Mouse (Mus musculus): Measurements from ENCODE around the gene Abo.

DNA sequence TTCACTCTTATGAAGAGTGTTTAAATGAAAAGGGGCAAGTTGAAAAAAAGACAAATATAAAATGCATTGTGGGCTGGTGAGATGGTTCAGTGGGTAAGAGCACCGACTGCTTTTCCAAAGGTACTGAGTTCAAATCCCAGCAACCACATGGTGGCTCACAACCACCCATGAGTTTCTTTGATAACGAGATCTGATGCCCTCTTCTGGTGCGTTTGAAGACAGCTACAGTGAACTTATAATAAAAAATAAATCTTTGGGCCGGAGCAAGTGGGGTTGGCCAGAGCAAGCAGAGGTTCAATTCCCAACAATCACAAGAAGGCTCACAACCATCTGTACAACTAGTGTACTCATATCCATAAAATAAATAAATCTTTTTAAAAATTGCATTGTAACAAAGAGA lies 31.1 kb upstream of the Abo start:
- TF ChIP-seq MAFK (IDR thresholded peaks at IDR 0.05; ENCODE audit: insufficient read depth, low read depth, low read length): no peak
- TF ChIP-seq ZC3H11A (IDR thresholded peaks at IDR 0.05; ENCODE audit: borderline replicate concordance, low read depth, low read length): no peak

All from ES-E14 (cell line).